Mouse (Mus musculus) E14TG2a.4 (cell line): ENCODE data around the gene Lhx1.

Experiments
- H3K27me3 ChIP-seq: 2 replicates; pipeline ENCODE4 v1.6.1; 2014; ENCODE audit warnings: low read length, control low read depth; ENCODE audit not compliant: insufficient read depth
- H3K36me3 ChIP-seq: 2 replicates; pipeline ENCODE4 v1.6.1; 2014; ENCODE audit warnings: low read length, control low read depth; ENCODE audit not compliant: insufficient read depth
- H3K4me1 ChIP-seq: replicated peaks from 2 replicates; pipeline ENCODE4 v1.6.1; 2014; ENCODE audit warnings: low read depth, low read length, control low read depth
- H3K4me3 ChIP-seq: replicated peaks from 2 replicates; pipeline ENCODE4 v1.5.1; 2014; ENCODE audit warnings: mild to moderate bottlenecking, low read length
- H3K9me3 ChIP-seq: 2 replicates; pipeline ENCODE4 v1.6.1; 2014; ENCODE audit warnings: low read length, control low read depth
- CTCF ChIP-seq: conservative IDR thresholded peaks from 2 replicates; pipeline ENCODE4 v1.5.1; 2014; ENCODE audit warnings: low read length
- NANOG ChIP-seq: IDR thresholded peaks from 2 replicates; pipeline ENCODE4 v1.6.1; 2014; ENCODE audit warnings: borderline replicate concordance, low read length, mixed read lengths
- POU5F1 ChIP-seq: IDR thresholded peaks from 2 replicates; pipeline ENCODE4 v1.6.1; 2014; ENCODE audit warnings: low read length, borderline replicate concordance

Lhx1 gene

DNA sequence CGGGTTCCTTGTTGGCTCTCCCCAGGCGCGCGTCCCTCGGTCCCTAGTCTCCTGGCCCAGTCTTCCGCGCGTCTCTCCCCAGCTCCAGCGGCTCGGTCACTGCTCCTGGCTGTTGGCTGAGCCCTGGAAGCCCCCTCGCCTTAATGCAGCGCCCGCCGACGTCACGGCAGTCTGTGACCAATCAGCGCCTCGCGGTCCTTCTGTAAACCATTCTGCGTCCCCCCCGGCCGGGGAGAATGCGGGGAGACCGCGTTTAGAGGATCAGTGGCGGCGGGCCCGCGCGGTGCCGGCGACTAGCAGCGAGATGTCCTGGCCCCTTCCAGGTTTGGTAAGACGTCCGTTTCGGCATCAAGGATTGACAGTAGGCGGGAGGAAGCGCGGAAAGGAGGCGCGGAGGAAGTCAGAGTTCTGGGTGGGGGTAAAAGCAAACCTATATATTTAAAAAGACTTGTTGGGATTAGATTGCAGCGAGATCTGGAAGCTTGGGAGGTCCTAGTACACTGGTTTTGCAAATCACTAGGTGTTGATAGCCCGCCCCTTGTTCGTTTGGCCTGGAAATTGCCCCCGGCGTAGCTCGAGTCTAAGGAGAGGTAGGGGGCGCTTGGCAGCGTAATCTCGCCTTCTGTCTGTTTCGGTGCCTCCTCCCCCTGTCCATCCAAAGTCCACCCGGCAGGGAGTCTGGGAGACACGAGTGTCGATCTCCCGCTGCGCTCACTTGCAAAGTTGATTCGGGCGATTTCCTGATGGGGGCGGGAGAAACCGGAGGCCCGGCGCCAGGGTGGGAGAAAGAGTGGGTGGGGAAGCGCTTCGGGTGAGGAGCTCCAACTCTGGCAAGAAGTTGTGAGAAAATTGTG is at the start of gene Lhx1:
Gene Lhx1 (minus strand): TSS at position 115 of the 854 bp plus-strand sequence.
- H3K9me3 ChIP-seq, result peaks cover 11% of the 10 kb centered on the region

GRCm38 (mm10) chr11:84574834-84575233 is 49.5 kb upstream of the Lhx1 start:
- Histone ChIP-seq H3K4me1 (peaks cover 13% of the 10 kb centered on the region), H3K36me3 (no peaks in the 10 kb centered on the region), H3K4me3 (no peak overlapping the region), H3K27me3 (peaks cover 29% of the 10 kb centered on the region), H3K9me3 (no peaks in the 10 kb centered on the region)
- no peak for TF ChIP-seq NANOG

More for the DNA sequence above, at the start of gene Lhx1:
- H3K27me3 ChIP-seq, result peaks cover 100% of the 10 kb centered on the region
- peaks cover 74% of the 10 kb centered on the region for H3K4me1 ChIP-seq
- no peaks in the 10 kb centered on the region for H3K36me3 ChIP-seq
- peak within 1 kb of the TSS; percentile 74 for H3K4me3 ChIP-seq
- 0 out of 2 replicates have a peak, but pooled peaks have one; percentile 6 for TF ChIP-seq NANOG
- TF ChIP-seq POU5F1, result no peak

- TF ChIP-seq CTCF (no peak), NANOG (no peak), POU5F1 (no peak)
- Histone ChIP-seq H3K9me3 (no peaks in the 10 kb centered on the region), H3K4me3 (no peak overlapping the region), H3K4me1 (peaks cover 18% of the 10 kb centered on the region), H3K36me3 (no peaks in the 10 kb centered on the region), H3K27me3 (peaks cover 30% of the 10 kb centered on the region)
These were observed 48.3 kb upstream of the Lhx1 start for GRCm38 (mm10) chr11:84573637-84574036.

- H3K4me3 ChIP-seq, result no peak overlapping the region
- no peaks in the 10 kb centered on the region for H3K9me3 ChIP-seq
- peaks cover 48% of the 10 kb centered on the region for H3K27me3 ChIP-seq
- H3K4me1 ChIP-seq, result peaks cover 21% of the 10 kb centered on the region
- no peaks in the 10 kb centered on the region for H3K36me3 ChIP-seq
- TF ChIP-seq POU5F1 (no peak), CTCF (no peak), NANOG (no peak)
These were observed 45.5 kb upstream of the Lhx1 start for GRCm38 (mm10) chr11:84570812-84571211.

DNA sequence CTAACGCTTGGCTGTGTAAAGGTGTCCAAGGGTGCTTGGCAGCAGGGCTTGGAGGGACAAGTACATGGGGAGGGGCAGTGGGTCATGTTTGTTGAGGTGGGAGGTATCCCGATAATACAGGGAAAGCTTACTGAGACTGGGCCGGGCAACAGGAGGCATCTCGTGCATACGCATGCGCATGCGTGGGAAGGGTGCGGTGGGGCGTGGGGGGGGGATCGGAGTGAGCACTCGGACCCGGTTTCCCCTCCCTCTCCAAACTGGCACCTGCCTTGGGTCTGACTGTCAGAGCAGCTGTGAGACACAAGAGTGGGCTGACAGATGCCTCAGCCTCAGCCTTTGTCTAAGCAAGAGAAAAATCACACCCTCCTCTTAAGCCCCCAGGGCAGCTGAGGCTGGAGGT is 45.1 kb upstream of the Lhx1 start:
- H3K4me3 ChIP-seq, result no peak overlapping the region
- H3K9me3 ChIP-seq, result no peaks in the 10 kb centered on the region
- no peaks in the 10 kb centered on the region for H3K36me3 ChIP-seq
- H3K27me3 ChIP-seq, result peaks cover 48% of the 10 kb centered on the region
- peaks cover 21% of the 10 kb centered on the region for H3K4me1 ChIP-seq
- no peak for TF ChIP-seq POU5F1
- TF ChIP-seq CTCF, result no peak
- TF ChIP-seq NANOG, result no peak

- no peak for TF ChIP-seq NANOG
- no peak for TF ChIP-seq POU5F1
- no peak for TF ChIP-seq CTCF
- peaks cover 17% of the 10 kb centered on the region for H3K4me1 ChIP-seq
- no peaks in the 10 kb centered on the region for H3K36me3 ChIP-seq
- H3K27me3 ChIP-seq, result peaks cover 50% of the 10 kb centered on the region
- H3K4me3 ChIP-seq, result no peak overlapping the region
- no peaks in the 10 kb centered on the region for H3K9me3 ChIP-seq
These were observed 43.9 kb upstream of the Lhx1 start for GRCm38 (mm10) chr11:84569052-84569751.

DNA sequence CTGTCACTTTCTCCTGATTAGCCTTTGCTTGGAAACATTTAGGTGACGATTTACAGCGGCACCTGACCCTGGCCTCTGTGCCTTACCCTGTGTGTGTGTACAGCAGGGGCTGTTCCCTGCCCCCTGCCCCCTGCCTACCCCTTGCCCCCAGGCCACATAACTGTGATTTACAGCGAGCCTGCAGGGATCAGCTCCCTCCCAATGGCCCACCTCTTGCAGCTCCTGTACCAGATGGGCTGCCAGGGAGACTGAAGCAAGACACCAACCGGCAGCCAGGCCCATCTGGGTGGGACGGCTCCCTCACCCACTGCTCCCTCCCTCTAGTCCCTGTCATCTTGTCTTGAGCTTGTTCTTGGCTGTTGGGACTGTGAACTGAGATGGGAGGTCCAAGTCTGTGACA is 43.1 kb upstream of the Lhx1 start:
- H3K4me3 ChIP-seq, result no peak overlapping the region
- H3K4me1 ChIP-seq, result peaks cover 23% of the 10 kb centered on the region
- H3K9me3 ChIP-seq, result no peaks in the 10 kb centered on the region
- H3K27me3 ChIP-seq, result peaks cover 56% of the 10 kb centered on the region
- TF ChIP-seq POU5F1 (no peak), NANOG (no peak), CTCF (no peak)
- no peaks in the 10 kb centered on the region for H3K36me3 ChIP-seq

DNA sequence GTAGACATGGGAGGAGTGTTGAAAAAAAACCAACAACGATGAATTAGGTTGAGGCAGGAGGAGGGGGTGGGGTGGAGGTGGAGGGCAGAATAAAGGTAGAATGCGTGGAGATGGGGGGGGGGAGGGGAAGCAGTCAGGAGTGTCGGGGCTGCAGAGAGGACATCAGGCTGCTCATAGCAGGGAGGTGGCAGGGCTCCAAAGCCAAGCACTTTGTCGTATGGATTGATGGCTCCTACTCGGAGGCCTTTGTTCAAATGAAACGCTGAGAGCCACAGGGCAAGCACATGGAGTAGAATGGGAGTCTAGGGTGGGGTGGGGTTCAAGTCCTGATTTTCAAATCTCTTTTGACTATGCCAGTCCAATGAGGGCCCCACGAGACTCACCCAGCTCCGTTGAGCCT is 41.4 kb upstream of the Lhx1 start:
- Histone ChIP-seq H3K36me3 (no peaks in the 10 kb centered on the region), H3K4me1 (peaks cover 32% of the 10 kb centered on the region), H3K27me3 (peaks cover 69% of the 10 kb centered on the region), H3K9me3 (no peaks in the 10 kb centered on the region), H3K4me3 (no peak overlapping the region)
- TF ChIP-seq POU5F1 (no peak), NANOG (no peak), CTCF (no peak)

GRCm38 (mm10) chr11:84565224-84565623 is 39.9 kb upstream of the Lhx1 start:
- H3K4me1 ChIP-seq, result peaks cover 25% of the 10 kb centered on the region
- H3K4me3 ChIP-seq, result no peak overlapping the region
- no peaks in the 10 kb centered on the region for H3K36me3 ChIP-seq
- H3K9me3 ChIP-seq, result no peaks in the 10 kb centered on the region
- peaks cover 68% of the 10 kb centered on the region for H3K27me3 ChIP-seq
- TF ChIP-seq NANOG, result no peak
- TF ChIP-seq POU5F1, result no peak
- TF ChIP-seq CTCF, result no peak
